Mouse (Mus musculus) testis, adult 10 weeks (tissue): ENCODE data around the gene Vldlr. TPM values are rescaled to one million over a fixed set of nuclear protein-coding genes. Genes with fewer than 3 reads are reported as not detected.

Experiments
- polyA plus RNA-seq: library from polyadenylated mRNA; stranded (reverse); fragments of 350-450 nt; fragmentation: Illumina TruSeq; extraction: RNeasy Lipid Tissue Mini Kit (QIAGEN cat#74804); gene quantifications from one replicate; pipeline ENCODE4 v1.2.3, GENCODE M21; 2014; ENCODE audit warnings: low read depth, low replicate concordance

Gene Vldlr
- polyA plus RNA-seq, result 0.66 TPM

GRCm38 (mm10) chr19:27216318-27216717 is at the start of gene Vldlr:
TSS of gene Vldlr (plus strand) at chr19:27216484.

Other genes starting within 250 kb of the Vldlr start
- gene Kcnv2, start 106.1 kb downstream of the Vldlr start, polyA plus RNA-seq, result 0.35 TPM
- 99.3 TPM for gene Pum3, start 213.3 kb downstream of the Vldlr start, polyA plus RNA-seq